Mouse (Mus musculus): Measurements from ENCODE around the gene Kdm5a.

Gene Kdm5a

DNA sequence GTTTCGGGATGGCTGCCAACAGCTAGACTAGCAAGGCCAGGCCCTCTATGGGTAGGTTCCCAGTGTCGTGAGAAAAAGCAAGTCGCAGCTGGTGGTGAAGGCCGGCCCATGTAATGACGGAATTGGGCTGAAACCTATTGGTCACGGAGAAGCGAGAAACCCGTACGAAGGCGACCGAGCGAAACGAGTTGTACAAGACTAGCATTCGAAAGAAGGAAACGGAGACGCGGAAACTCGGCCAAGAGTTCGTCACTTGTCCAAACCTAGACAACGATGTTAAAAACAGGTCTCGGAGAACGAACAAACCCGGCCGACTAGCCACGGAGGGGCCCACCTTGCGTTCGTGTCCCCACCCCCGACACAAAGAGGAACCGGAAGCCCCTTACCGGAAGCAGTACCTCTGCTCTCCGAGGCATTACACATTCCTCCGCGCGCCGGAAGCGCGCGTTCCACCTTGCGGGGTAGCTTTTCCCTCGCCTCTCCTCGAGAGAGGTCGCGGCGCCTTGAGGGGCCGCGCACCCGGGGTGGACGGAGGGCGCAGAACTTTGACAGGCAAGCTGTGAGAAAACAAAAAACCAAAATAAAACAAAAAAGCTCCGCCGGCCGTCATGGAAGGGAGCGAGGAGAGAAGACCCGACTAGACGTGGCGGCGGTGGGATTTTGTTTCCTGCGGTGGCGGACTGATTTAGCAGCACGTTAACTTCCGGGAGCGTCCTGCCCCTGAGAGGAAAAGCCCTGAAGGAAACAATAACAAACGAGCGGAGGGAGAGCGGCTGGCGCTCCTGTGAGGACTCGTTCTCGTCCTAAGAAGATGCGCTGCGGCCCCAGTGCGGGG, at the start of gene Kdm5a, which contains the start of gene Ccdc77:
TSS of gene Kdm5a (plus strand) at position 437 of the 835 bp plus-strand sequence.
TSS of gene Ccdc77 (minus strand) at position 687 of the 835 bp plus-strand sequence.
- DNase-seq = peak; percentile 94

- no peak for DNase-seq
These were observed 45.5 kb upstream of the Kdm5a start for GRCm38 (mm10) chr6:120318303-120318940.

- DNase-seq = no peak
These were observed 44.8 kb upstream of the Kdm5a start for GRCm38 (mm10) chr6:120319129-120319528.

GRCm38 (mm10) chr6:120320369-120320768, 43.6 kb upstream of the Kdm5a start:
- DNase-seq = no peak

DNA sequence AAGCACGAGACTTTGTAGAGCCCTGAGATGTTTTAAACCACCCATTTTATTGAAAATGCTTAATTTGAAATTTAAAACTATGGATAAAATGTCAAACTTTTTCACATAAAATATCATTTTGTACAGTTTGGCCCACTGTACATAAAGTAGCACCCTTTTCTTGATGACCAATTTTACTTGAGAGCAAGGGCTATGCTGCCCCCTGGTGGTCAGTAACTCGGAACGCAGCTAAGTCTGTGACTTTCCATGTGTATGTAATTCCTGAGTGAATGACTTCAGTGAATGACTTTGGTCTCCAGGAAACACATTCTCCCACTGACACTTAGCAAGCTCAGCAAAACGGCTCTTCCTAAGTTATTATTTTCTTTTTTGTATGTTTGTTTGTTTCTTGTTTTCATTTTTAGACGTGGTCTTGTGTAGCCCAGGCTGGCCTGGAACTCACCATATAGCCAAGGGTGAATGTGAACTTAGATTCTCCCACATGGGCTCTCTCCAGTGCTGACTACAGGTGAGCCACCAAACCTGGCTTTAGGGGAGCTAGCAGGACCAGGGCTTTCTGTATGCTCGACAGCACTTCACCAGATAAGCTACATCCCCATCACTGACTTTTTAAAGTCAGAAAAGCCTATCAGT, 39.5 kb upstream of the Kdm5a start:
- peak; percentile 65 for DNase-seq

DNA sequence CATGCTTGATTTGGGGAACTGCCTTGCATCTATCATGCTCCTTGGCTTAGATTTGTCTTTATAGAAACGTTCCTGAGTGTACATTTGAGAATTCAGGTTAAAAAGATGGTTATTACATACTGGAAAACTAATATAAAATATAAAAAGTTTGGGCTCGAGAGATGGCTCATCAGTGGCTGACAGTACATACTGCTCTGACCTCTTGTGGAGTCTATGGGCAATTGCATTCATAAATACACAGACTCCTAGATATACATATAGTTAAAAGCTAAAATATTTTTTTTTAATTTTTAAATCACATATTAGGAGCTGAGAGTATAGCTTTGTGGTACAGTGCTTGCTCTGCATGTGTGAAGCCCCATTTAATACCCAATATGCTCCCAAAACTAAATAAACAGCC, 31.6 kb upstream of the Kdm5a start:
- DNase-seq = no peak

GRCm38 (mm10) chr6:120343992-120344391, 19.9 kb upstream of the Kdm5a start:
- DNase-seq = no peak

- DNase-seq = no peak
These were observed 14.9 kb upstream of the Kdm5a start for GRCm38 (mm10) chr6:120349018-120349417.

DNA sequence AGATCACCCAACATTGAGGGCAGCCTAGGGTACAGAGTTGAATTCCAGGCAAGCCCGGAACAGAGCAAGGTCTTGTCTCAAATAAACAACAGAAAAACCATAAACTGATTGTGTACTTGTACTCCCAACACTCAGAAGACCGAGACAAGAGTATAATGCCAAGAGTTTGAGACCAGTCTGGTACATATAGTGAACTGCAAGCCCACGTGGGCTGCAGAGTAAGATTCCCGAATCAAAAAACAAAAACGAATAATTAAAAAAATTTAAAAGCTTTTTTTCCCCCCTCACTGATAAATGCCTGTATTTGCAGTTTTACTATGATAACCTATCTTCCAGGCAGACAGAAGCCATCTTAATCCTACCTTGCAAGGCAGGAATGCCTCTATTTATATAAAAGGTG, 7.4 kb upstream of the Kdm5a start:
- DNase-seq = no peak

DNA sequence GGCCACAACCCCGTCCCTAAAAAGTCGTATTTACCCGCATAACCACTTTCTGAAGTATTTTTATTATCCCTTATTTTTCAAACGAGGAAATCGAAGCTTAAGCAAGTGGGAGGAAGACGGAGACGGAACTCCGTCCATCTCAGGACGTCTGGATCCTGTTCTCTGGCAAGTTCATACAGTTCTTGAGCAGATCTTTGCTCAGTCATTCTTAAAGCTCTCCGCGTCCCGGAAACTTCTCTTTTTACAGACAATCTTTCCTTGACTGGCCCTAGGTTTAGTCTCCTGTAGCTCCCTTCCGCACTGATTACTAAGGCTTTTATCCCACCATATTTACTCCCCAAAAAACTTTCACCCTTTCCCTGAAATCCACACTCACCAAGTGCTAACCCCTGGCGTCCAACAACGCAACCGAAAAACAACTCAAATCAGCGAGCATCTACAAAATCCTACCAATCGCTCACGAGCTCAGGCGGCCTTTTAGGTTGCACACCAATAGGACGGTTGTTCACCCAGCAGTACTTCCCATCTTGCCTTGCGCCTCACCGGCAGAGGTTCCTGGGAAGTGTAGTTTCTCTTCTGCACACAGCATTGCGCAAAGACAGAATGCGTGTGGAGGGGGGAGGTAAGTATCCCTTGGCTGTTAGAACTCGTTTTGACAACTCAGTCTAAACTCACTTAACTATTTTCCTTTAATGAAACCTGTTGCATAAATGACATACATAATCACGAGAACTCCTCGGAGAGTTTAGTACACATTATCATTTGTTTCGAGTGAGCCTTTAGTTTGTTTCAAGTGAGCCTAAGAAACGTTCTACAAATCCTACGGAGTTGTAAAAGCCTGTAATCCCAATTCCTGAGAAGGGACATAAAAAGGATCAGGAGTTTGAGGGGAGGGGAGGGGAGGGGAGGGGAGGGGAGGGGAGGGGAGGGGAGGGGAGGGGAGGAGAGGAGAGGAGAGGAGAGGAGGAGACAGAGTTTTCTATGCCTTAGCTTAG, 6.7 kb upstream of the Kdm5a start:
- DNase-seq = peak; percentile 81

DNA sequence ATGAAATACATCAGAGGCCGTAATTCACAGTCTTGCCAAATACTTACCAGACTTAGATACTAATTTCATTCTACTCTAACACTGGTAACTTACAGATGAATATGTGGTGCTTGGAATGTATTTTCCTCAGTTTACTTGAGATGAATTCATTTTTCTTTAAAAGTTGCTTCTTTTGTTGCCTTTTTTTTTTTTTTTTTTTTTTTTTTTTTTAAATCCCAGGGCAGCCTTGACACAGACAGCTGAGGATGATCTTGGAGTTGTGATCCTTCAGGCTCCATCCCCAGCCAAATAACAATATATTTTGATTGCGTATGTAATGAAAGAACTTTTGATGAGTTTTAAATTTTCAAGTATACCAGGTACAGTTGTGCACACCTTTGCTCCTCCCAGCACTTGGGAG, 1.8 kb upstream of the Kdm5a start:
- no peak for DNase-seq

DNA sequence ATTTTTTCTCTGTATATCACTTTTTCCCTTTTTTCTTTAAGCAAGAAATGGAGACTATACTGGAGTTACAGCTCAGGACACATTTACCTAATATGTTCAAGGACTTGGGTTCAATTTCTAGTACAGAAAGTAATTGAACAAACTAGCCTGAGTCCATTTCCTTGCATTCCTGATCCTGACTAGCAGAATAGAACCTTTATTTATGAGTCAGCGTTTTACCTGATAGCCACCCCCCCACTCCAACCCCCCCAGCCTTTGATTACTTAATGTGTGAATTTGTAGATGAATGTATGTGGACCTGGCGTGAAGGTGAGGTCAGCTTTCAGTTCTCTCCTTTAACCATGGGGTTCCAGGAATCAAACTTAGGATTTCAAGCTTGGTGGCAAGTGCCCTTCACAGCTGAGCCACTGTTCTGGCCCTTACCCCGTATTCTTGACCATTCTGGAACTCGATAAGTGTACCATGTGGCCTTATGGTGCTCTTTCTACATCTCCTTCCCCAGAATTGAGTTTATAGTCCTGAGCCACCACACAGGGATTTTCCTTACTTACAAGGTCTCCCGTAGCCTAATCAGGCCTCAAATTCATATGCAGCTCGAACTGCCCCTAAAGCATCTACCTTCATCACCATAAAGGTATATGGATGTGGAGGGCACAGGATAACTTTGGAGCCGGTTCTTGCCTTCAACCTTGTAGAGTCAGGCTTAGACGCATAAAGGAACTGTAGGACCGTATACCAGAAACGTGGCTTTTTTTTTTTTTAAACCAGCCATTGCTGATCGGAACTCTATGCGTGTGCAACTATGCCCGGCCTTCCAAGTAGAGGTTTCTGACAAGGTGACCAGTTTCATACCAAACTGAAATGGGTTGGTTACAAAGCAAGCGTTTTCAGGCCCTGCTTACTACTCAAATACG, 893 bp upstream of the Kdm5a start:
- no peak for DNase-seq

DNA sequence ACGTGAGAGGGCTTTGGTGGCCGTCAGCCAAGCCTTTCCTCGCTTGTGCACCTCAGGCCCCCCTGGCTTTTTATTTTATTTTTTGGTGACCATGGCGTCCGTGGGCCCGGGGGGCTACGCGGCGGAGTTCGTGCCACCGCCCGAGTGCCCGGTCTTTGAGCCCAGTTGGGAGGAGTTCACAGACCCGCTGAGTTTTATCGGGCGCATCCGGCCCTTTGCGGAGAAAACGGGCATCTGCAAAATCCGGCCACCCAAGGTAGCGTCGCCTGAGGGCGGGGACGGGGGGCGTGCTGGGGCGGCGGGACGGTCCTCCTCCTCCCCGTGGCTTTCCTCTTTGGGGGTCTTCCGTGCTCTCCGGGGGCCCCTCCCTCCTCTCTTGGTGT, 590 bp downstream of the Kdm5a start:
- DNase-seq = no peak

- peak; percentile 3 for DNase-seq
These were observed 1.1 kb downstream of the Kdm5a start for GRCm38 (mm10) chr6:120365051-120365450.

- DNase-seq = no peak
These were observed 12.8 kb downstream of the Kdm5a start for GRCm38 (mm10) chr6:120376736-120377135.

- no peak for DNase-seq
These were observed 26.1 kb downstream of the Kdm5a start for GRCm38 (mm10) chr6:120390054-120390453.

DNA sequence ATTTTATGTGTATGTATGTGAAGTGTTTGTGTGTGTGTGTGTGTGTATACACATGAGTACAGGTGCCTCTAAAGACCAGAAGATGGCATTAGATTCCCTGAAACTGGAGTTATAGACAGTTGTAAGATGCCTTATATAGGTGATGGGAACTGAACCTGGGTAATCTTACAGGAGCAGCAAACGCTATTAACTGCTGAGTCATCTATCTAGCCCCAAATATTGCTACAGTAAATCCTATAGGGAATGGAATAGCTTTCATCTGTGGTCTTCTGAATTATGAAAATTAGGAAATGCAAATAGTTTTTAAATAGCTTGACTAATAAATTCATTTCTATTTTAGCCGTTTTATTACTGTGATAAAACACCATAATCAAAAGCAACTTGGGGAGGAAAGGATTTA, 28.9 kb downstream of the Kdm5a start:
- no peak for DNase-seq

- no peak for DNase-seq
These were observed 31.9 kb downstream of the Kdm5a start for GRCm38 (mm10) chr6:120395622-120396345.

- no peak for DNase-seq
These were observed 40.0 kb downstream of the Kdm5a start for GRCm38 (mm10) chr6:120403936-120404335.

- no peak for DNase-seq
These were observed 74.2 kb downstream of the Kdm5a start for GRCm38 (mm10) chr6:120438161-120438560.
